Mouse (Mus musculus) kidney, embryonic 14.5 days (tissue): ENCODE measurements around the gene Cdkn2aipnl. TPM values are rescaled to one million over a fixed set of nuclear protein-coding genes. Genes with fewer than 3 reads are reported as not detected.

Experiments used
- ATAC-seq: fragments of 200-750 bp; cut with Nextera tagmentation; 2 replicates; pipeline ENCODE4 v1.8.0; 2017; ENCODE audit warnings: moderate number of reproducible peaks, mild to moderate bottlenecking, moderate TSS enrichment, moderate library complexity; ENCODE audit not compliant: low FRiP score, low TSS enrichment
- H3K27ac ChIP-seq: fragments of 300-500 bp; sonication (generic); 2 replicates; pipeline ENCODE4 v1.5.1; 2014; ENCODE audit warnings: low read depth, mild to moderate bottlenecking, low read length, moderate library complexity, mixed read lengths
- H3K27me3 ChIP-seq: fragments of 300-500 bp; sonication (generic); 2 replicates; pipeline ENCODE4 v1.6.1; 2014; ENCODE audit warnings: mild to moderate bottlenecking, low read length; ENCODE audit not compliant: control insufficient read depth, insufficient read depth
- H3K36me3 ChIP-seq: fragments of 300-500 bp; sonication (generic); 2 replicates; pipeline ENCODE4 v1.6.1; 2014; ENCODE audit warnings: low read length, mixed read lengths; ENCODE audit not compliant: control insufficient read depth, insufficient read depth
- H3K4me1 ChIP-seq: fragments of 300-500 bp; sonication (generic); 2 replicates; pipeline ENCODE4 v1.6.1; 2014; ENCODE audit warnings: low read length, mixed read lengths; ENCODE audit not compliant: control insufficient read depth, insufficient read depth
- H3K4me2 ChIP-seq: fragments of 300-500 bp; sonication (generic); replicated peaks from 2 replicates; pipeline ENCODE4 v1.6.1; 2014; ENCODE audit warnings: low read depth, mild to moderate bottlenecking, low read length
- H3K4me3 ChIP-seq: fragments of 300-500 bp; sonication (generic); 2 replicates; pipeline ENCODE4 v1.5.1; 2014; ENCODE audit warnings: mild to moderate bottlenecking, low read length
- H3K9ac ChIP-seq: fragments of 300-500 bp; sonication (generic); 2 replicates; pipeline ENCODE4 v1.6.1; 2014; ENCODE audit warnings: low read depth, mild to moderate bottlenecking, low read length, moderate library complexity
- H3K9me3 ChIP-seq: fragments of 300-500 bp; sonication (generic); 2 replicates; pipeline ENCODE4 v1.6.1; 2016; ENCODE audit warnings: low read length; ENCODE audit not compliant: control insufficient read depth
- WGBS: fragments of 180-500 bp; shearing (Covaris S2); extraction: QIAGEN DNeasy Blood & Tissue Kit; methylation state at CpG from one replicate; pipeline ENCODE4 v1.1.7; 2014; 5-methylcytosine and 5-hydroxymethylcytosine counted together
- polyA plus RNA-seq: library from polyadenylated mRNA; unstranded; fragments of >200 nt; fragmentation: Nextera tagmentation; extraction: Ambion mirVana; gene quantifications from 2 replicates; pipeline ENCODE4 v1.2.1, GENCODE M21; 2014

Gene Cdkn2aipnl
- polyA plus RNA-seq, 1 experiment from 2014 or later, result 104 TPM

DNA sequence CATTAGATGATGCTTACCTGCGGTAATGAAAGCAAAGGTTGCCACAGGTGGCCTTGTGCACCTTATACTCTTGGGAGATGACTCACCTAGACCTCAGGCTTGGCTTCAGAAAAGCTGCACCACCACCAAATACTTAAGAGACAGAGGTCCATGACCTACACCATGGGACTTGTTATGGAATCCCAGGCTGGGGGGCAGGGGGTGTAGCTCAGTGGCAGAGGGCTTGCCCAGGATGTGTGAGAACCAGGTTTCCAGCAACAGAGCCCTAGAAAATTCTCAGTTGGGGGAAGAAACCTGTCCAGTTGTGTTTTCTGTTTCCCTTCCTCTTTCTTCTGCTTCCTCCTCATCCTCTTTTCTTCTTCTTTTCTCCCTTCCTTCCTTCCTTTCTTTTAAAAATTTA is 36.3 kb upstream of the Cdkn2aipnl start:
- H3K36me3 ChIP-seq, result no peaks in the 10 kb centered on the region
- H3K4me3 ChIP-seq, result no peak overlapping the region
- no peak overlapping the region for H3K4me2 ChIP-seq
- no peaks in the 10 kb centered on the region for H3K4me1 ChIP-seq
- 86% methylated on average over 1 of the region's 1 CpGs for WGBS
- H3K27ac ChIP-seq, result no peak overlapping the region
- H3K27me3 ChIP-seq, result no peaks in the 10 kb centered on the region
- ATAC-seq, result no peak
- no peaks in the 10 kb centered on the region for H3K9me3 ChIP-seq
- no peak overlapping the region for H3K9ac ChIP-seq

DNA sequence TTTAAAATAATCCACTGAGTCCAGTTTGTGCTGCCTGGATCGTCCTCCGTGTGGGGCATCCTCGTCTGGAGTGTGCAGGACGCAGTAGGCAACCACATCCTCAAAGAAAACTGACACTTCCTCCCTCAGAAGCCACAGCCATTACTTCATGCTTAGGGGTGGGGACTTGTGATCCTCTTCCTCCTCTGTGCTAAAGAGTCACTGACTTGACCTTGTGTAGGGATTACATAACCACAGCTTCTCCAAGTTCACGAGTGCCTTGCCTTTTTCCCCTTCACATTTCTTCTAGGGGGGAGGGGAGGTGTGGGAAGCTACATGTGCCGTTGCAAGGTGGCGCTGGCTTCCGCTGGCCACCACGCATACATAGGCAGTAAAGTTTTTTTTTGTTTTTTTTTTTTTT is 35.7 kb upstream of the Cdkn2aipnl start:
- H3K27ac ChIP-seq, result no peak overlapping the region
- H3K9ac ChIP-seq, result no peak overlapping the region
- no peak overlapping the region for H3K4me2 ChIP-seq
- no peak for ATAC-seq
- H3K27me3 ChIP-seq, result no peaks in the 10 kb centered on the region
- no peaks in the 10 kb centered on the region for H3K4me1 ChIP-seq
- 86% methylated on average over 9 of the region's 9 CpGs for WGBS
- no peaks in the 10 kb centered on the region for H3K36me3 ChIP-seq
- H3K9me3 ChIP-seq, result no peaks in the 10 kb centered on the region
- no peak overlapping the region for H3K4me3 ChIP-seq

DNA sequence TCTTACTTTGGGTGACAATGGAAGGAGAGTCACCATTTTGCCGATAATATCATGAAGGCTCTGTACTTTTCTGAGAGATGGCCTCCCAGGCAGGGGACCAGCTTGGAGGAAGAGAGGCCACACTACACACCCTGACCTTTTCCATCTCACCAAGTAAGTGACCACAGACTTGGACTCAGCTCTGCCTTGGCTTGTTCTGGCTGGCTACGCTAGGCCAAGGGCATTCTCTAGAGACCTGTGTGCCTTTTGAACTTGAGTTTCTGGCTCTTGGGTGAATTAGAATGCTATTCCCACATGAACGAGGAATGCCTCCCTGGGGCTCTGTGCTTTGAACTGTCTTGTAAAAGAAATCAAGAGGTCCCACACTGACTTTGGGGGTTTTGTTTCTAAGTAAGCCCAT is 33.2 kb upstream of the Cdkn2aipnl start:
- no peaks in the 10 kb centered on the region for H3K4me1 ChIP-seq
- H3K9me3 ChIP-seq, result no peaks in the 10 kb centered on the region
- H3K4me3 ChIP-seq, result no peak overlapping the region
- H3K27me3 ChIP-seq, result no peaks in the 10 kb centered on the region
- H3K4me2 ChIP-seq, result no peak overlapping the region
- ATAC-seq, result no peak
- no peaks in the 10 kb centered on the region for H3K36me3 ChIP-seq
- WGBS, result 88% methylated on average over 3 of the region's 3 CpGs
- no peak overlapping the region for H3K27ac ChIP-seq
- no peak overlapping the region for H3K9ac ChIP-seq

DNA sequence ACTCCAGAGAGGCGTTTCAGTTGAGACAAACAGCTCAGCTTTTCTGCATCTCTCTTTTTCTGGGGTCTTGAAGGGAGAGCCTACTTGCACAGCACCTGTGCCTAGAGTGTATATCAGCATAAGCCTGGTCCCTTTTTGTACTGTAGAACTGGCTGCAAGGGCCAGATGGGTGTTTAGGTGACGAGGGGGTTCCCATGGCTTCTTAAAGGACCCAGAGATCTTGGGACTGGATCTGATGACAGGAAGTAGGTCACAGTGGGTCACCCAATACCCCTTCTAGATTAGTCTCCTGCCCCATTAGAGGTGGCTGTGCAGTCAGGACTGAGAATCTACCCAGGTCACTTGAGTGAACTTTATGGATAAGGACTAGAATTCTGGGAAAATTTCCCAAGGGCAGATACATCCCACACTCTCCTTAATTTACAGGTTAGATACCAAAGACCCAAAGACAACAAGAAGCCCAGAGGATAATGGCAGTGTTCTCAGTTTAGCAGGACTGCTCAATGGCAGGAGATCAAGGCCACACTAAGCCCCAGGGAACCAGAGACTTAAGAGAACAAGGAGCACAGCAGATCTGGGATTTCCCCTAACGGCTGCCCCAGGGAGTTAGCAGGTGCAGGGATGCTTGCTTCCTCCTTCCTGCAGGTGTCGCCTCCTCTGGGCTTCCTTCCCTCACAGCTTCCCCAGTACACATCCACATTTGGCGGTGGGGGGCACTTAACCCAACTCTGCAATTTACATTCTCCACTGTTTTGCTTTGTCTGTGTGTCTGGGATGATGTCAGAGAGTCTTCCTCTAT is 31.6 kb upstream of the Cdkn2aipnl start:
- Histone ChIP-seq H3K27ac (no peak overlapping the region), H3K27me3 (no peaks in the 10 kb centered on the region), H3K9ac (no peak overlapping the region), H3K4me2 (no peak overlapping the region), H3K4me3 (no peak overlapping the region), H3K36me3 (no peaks in the 10 kb centered on the region), H3K9me3 (no peaks in the 10 kb centered on the region), H3K4me1 (no peaks in the 10 kb centered on the region)
- WGBS, result 68% methylated on average over 5 of the region's 5 CpGs
- no peak for ATAC-seq

DNA sequence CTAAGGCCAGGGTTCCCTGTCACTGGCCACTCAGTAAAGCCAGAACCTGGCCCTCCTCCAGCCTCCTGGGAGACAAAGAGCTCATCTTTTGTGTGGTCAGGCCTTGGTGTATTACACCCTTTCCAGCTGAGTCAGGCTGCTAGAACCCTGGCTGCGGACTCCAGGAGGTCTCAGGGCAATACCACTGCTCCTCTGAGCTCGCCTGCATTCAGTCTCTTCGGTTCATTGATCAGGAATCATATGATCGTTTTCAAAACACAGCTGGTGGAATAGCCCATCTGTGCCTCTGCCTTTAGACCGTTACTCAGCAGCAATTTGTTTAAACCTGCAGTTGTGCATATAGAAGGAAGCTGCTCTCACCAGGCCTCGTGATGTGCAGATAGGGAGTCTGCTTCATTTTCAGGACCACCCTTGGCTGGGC is 30.1 kb upstream of the Cdkn2aipnl start:
- ATAC-seq, result peak; percentile 60; the same call in 1 of the 2 replicates
- no peaks in the 10 kb centered on the region for H3K27me3 ChIP-seq
- H3K9me3 ChIP-seq, result no peaks in the 10 kb centered on the region
- 41% methylated on average over 6 of the region's 6 CpGs for WGBS
- H3K4me1 ChIP-seq, result no peaks in the 10 kb centered on the region
- H3K4me3 ChIP-seq, result no peak overlapping the region
- H3K9ac ChIP-seq, result no peak overlapping the region
- no peak overlapping the region for H3K4me2 ChIP-seq
- H3K36me3 ChIP-seq, result no peaks in the 10 kb centered on the region
- H3K27ac ChIP-seq, result no peak overlapping the region

DNA sequence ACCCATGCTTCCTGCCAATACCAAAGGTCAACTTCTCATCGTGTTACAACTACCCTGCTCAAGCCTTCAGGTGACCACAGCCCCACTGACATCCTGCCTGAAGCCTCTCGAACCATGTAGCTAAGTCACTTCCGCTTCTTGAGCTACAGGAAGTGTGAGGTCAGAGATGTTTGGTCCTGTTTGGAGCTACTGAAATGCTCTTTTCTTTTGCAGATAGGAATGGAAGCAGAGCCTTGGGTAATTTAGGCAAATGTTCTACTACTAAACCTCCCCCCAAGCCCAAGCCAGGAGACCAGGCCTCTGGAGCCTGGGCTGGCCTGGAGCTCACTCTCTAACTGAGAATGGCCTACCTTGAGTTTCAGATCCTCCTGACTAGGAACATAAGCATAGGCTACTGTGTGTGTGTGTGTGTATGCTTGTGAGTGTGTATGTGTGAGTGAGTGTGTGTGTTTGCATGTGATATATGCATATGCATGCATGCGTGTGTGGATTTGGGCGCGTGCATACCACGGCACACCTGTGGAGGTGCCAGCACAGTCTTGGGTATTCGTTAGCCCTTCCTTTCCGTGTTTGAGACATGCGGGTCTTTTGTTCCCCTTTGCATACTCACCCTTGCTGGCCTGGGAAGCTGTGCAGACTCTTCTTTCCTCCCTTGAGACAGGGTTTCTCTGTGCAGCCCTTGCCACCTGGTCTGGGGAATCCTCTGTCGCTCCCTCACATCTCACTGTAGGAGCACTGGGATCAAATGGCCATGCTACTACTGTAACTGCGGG is 28.5 kb upstream of the Cdkn2aipnl start:
- Histone ChIP-seq H3K9me3 (no peaks in the 10 kb centered on the region), H3K4me1 (no peaks in the 10 kb centered on the region), H3K36me3 (no peaks in the 10 kb centered on the region), H3K4me3 (no peak overlapping the region), H3K4me2 (no peak overlapping the region), H3K9ac (no peak overlapping the region), H3K27me3 (no peaks in the 10 kb centered on the region), H3K27ac (no peak overlapping the region)
- WGBS, result 75% methylated on average over 12 of the region's 12 CpGs
- ATAC-seq, result no peak

DNA sequence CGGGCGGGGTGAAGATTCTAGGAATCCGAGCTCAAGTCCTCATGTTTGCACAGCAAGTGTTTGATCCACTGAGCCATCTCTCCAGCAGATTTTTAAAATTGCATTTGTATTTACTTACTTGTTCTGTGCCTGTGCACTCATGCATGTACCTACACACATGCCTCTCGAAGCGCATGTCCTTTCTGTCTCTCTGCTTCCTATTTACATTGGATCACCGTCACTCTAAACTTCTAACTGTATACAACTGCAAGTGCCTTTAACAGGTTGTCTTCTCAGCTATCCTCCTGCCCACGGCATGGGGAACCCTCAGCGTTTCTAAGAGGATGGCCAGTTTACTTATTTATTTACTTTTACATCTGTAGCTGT is 27.9 kb upstream of the Cdkn2aipnl start:
- 63% methylated on average over 8 of the region's 8 CpGs for WGBS
- H3K4me2 ChIP-seq, result no peak overlapping the region
- H3K36me3 ChIP-seq, result no peaks in the 10 kb centered on the region
- no peaks in the 10 kb centered on the region for H3K9me3 ChIP-seq
- H3K27me3 ChIP-seq, result no peaks in the 10 kb centered on the region
- no peak for ATAC-seq
- H3K9ac ChIP-seq, result no peak overlapping the region
- no peaks in the 10 kb centered on the region for H3K4me1 ChIP-seq
- no peak overlapping the region for H3K27ac ChIP-seq
- H3K4me3 ChIP-seq, result no peak overlapping the region

DNA sequence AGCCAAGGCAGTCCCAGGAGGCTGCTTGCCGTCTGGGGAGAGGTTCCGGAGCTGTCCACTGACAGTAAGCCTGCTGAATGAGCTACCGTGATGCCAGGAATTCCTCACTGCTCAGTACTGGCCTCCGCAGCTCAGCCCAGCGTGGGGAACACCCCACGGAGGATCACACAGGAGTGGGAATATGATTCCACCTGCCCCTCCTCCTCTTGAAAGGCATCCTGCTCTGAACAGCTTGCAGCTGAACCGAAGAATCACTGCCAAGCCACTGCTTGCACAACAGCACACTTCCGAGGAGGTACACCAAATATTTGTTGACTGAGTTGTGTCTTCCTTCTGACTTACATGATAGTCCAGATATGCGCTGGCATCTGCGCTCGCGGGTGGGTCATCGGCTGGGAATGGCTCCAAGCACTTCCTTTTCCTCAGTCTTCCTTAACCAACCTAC is 26.9 kb upstream of the Cdkn2aipnl start:
- 62% methylated on average over 13 of the region's 13 CpGs for WGBS
- no peaks in the 10 kb centered on the region for H3K27me3 ChIP-seq
- no peak overlapping the region for H3K27ac ChIP-seq
- H3K9ac ChIP-seq, result no peak overlapping the region
- no peaks in the 10 kb centered on the region for H3K4me1 ChIP-seq
- H3K4me3 ChIP-seq, result no peak overlapping the region
- no peak overlapping the region for H3K4me2 ChIP-seq
- no peak for ATAC-seq
- H3K9me3 ChIP-seq, result no peaks in the 10 kb centered on the region
- H3K36me3 ChIP-seq, result no peaks in the 10 kb centered on the region
